Mouse (Mus musculus) embryonic facial prominence, embryonic 10.5 days (tissue): ENCODE measurements around the gene Leng8. TPM values are rescaled to one million over a fixed set of nuclear protein-coding genes. Genes with fewer than 3 reads are reported as not detected.

Source experiments
- DNase-seq: peaks from one replicate; pipeline ENCODE4 v3.0.0-alpha.2; 2017; ENCODE audit warnings: low spot score
- H3K27ac ChIP-seq: fragments of 300-500 bp; sonication (generic); replicated peaks from 2 replicates; pipeline ENCODE4 v1.5.1; 2016; ENCODE audit warnings: mild to moderate bottlenecking
- H3K27me3 ChIP-seq: fragments of 300-500 bp; sonication (generic); replicated peaks from 2 replicates; pipeline ENCODE4 v1.6.1; 2016; ENCODE audit warnings: low read depth, mild to moderate bottlenecking; ENCODE audit not compliant: poor library complexity, severe bottlenecking
- H3K36me3 ChIP-seq: fragments of 300-500 bp; sonication (generic); replicated peaks from 2 replicates; pipeline ENCODE4 v1.6.1; 2016; ENCODE audit warnings: mild to moderate bottlenecking, moderate library complexity
- H3K4me1 ChIP-seq: fragments of 300-500 bp; sonication (generic); 2 replicates; pipeline ENCODE4 v1.6.1; 2016
- H3K4me3 ChIP-seq: fragments of 300-500 bp; sonication (generic); 2 replicates; pipeline ENCODE4 v1.5.1; 2016; ENCODE audit warnings: mild to moderate bottlenecking, moderate library complexity
- H3K9me3 ChIP-seq: fragments of 300-500 bp; sonication (generic); 2 replicates; pipeline ENCODE4 v1.6.1; 2016; ENCODE audit warnings: mild to moderate bottlenecking
- WGBS: fragments of 180-500 bp; shearing (Covaris S2); methylation state at CpG from one replicate; pipeline ENCODE4 v1.1.7; 2016; 5-methylcytosine and 5-hydroxymethylcytosine counted together
- polyA plus RNA-seq: library from polyadenylated mRNA; unstranded; fragments of >200 nt; fragmentation: Nextera tagmentation; extraction: Ambion mirVana; gene quantifications from 2 replicates; pipeline ENCODE4 v1.2.1, GENCODE M21; 2016

Leng8 gene
- polyA plus RNA-seq, 1 experiment from 2014 or later: 68.2 TPM

DNA sequence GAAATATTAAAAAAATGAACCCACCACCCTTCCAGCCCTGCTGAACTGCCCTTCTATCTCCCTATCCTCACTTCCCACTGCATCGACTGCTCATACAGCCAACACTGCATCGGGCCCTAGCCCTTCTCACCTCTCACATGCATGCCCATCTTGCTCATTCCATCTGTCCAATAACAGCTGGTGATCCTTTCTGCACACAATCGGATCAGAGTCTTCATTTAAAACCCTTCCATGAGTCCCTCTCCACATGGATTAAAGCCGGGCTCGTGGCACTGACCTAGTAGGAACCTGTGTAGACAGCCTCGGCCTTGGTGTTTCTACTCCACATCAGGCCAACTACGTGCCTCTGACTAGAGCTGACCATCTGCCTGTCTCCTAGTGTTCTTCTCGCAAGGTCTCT, 4.9 kb upstream of the Leng8 start:
- H3K9me3 ChIP-seq: 0 out of 2 replicates have a peak, but pooled peaks cover under 1% of the 10 kb centered on the region
- H3K36me3 ChIP-seq: peaks cover 3% of the 10 kb centered on the region
- H3K27me3 ChIP-seq: no peaks in the 10 kb centered on the region
- WGBS: 88% methylated on average over 8 of the region's 8 CpGs
- no peak overlapping the region for H3K27ac ChIP-seq
- no peak for DNase-seq
- H3K4me3 ChIP-seq: no peak overlapping the region
- 0 out of 2 replicates have a peak, but pooled peaks cover 2% of the 10 kb centered on the region for H3K4me1 ChIP-seq

GRCm38 (mm10) chr7:4132581-4132980, 4.3 kb upstream of the Leng8 start:
- Histone ChIP-seq H3K27ac (no peak overlapping the region), H3K36me3 (peaks cover 3% of the 10 kb centered on the region), H3K4me3 (no peak overlapping the region), H3K9me3 (0 out of 2 replicates have a peak, but pooled peaks cover 3% of the 10 kb centered on the region), H3K27me3 (no peaks in the 10 kb centered on the region), H3K4me1 (peaks cover 2% of the 10 kb centered on the region; the same call in 1 of the 2 replicates)
- no peak for DNase-seq
- whole genome bisulfite sequencing: 93% methylated on average over 3 of the region's 3 CpGs

- Histone ChIP-seq H3K27me3 (no peaks in the 10 kb centered on the region), H3K27ac (no peak overlapping the region), H3K4me3 (no peak overlapping the region), H3K4me1 (peaks cover 7% of the 10 kb centered on the region), H3K9me3 (0 out of 2 replicates have a peak, but pooled peaks cover 3% of the 10 kb centered on the region), H3K36me3 (peaks cover 3% of the 10 kb centered on the region)
- 86% methylated on average over 7 of the region's 7 CpGs for WGBS
- no peak for DNase-seq
Measured at GRCm38 (mm10) chr7:4132998-4133397, 3.8 kb upstream of the Leng8 start.

- Histone ChIP-seq H3K27ac (no peak overlapping the region), H3K27me3 (no peaks in the 10 kb centered on the region), H3K4me1 (peaks cover 13% of the 10 kb centered on the region), H3K4me3 (no peak overlapping the region), H3K36me3 (peaks cover 21% of the 10 kb centered on the region), H3K9me3 (0 out of 2 replicates have a peak, but pooled peaks cover 3% of the 10 kb centered on the region)
- WGBS: 90% methylated on average over 5 of the region's 5 CpGs
- no peak for DNase-seq
Measured at GRCm38 (mm10) chr7:4134911-4135310, 1.9 kb upstream of the Leng8 start.

DNA sequence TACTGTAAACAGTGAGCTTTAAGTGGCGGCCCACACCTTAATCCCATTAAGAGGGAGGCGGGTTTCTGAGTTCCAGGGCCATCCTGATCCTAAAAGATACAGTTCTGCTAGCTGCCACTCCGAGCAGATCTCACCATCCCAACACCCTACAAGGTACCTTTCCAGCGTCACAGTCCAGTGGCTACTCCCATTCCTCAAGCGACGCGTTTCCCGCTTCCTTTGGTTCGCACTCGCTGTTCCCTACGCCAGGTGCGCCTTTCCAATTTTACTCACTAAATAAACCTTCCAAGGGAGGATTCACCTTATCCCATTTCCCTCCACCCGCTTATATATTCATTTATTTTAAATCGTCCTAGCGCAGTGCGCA, 452 bp upstream of the Leng8 start:
- Histone ChIP-seq H3K36me3 (peaks cover 35% of the 10 kb centered on the region), H3K4me3 (peak overlapping the region; percentile 86), H3K27ac (peak overlapping the region; percentile 95), H3K27me3 (no peaks in the 10 kb centered on the region), H3K9me3 (0 out of 2 replicates have a peak, but pooled peaks cover 3% of the 10 kb centered on the region), H3K4me1 (peaks cover 12% of the 10 kb centered on the region)
- WGBS: under 1% methylated on average over 16 of the region's 16 CpGs
- DNase-seq: no peak

GRCm38 (mm10) chr7:4137746-4138145, 907 bp downstream of the Leng8 start:
- H3K27ac ChIP-seq: peak overlapping the region; percentile 95
- WGBS: 54% methylated on average over 3 of the region's 3 CpGs
- no peak for DNase-seq
- H3K36me3 ChIP-seq: peaks cover 49% of the 10 kb centered on the region
- H3K4me1 ChIP-seq: peaks cover 11% of the 10 kb centered on the region
- peak overlapping the region; percentile 86 for H3K4me3 ChIP-seq
- no peaks in the 10 kb centered on the region for H3K27me3 ChIP-seq
- 0 out of 2 replicates have a peak, but pooled peaks cover 3% of the 10 kb centered on the region for H3K9me3 ChIP-seq

DNA sequence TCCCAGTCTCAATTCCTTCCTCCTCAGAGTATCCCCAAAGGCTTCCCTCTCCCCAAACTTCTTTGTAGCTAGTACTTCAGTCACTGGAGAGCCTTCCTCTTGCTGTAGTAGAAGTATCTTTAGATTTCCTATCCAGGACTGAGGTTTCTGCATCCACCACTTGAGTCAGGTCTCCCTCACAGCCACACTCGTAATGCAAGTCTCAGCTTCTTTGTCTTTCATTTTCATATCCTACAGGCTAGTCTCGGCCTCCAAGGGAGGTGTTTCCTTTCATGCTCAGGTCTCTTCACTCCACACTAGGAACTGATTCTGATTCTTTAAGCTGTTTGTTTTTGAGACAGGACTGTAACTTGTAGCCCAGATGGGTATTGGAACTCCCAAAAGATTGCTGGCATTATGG, 1.3 kb downstream of the Leng8 start:
- peak overlapping the region; percentile 86 for H3K4me3 ChIP-seq
- H3K4me1 ChIP-seq: peaks cover 11% of the 10 kb centered on the region
- H3K27ac ChIP-seq: no peak overlapping the region
- H3K9me3 ChIP-seq: 0 out of 2 replicates have a peak, but pooled peaks cover 3% of the 10 kb centered on the region
- H3K36me3 ChIP-seq: peaks cover 50% of the 10 kb centered on the region
- 87% methylated on average over 2 of the region's 2 CpGs for WGBS
- H3K27me3 ChIP-seq: no peaks in the 10 kb centered on the region
- DNase-seq: peak; percentile 2

DNA sequence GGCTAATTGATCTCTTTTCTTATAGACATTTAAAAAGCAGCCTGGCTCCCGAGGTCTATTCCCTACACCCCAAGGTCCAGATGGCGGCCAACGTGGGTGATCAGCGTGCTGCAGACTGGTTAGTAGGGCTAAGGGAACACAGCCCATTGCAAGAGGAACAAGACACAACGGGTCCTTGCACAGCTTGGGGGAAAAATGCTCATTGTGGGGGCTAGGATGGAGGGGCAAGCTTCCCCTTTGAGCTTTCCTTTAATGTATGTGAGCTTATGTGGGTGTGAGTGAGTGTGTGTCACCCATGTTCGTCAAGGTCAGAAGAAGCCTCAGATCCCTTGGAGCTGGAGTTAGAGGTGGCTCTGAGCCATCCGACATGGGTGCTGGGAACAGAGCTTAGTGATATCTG, 1.8 kb downstream of the Leng8 start:
- Histone ChIP-seq H3K4me1 (peaks cover 11% of the 10 kb centered on the region), H3K9me3 (0 out of 2 replicates have a peak, but pooled peaks cover 3% of the 10 kb centered on the region), H3K27ac (no peak overlapping the region), H3K4me3 (peak overlapping the region; percentile 86; the same call in 1 of the 2 replicates), H3K27me3 (no peaks in the 10 kb centered on the region), H3K36me3 (peaks cover 55% of the 10 kb centered on the region)
- peak; percentile 4 for DNase-seq
- 92% methylated on average over 7 of the region's 7 CpGs for WGBS

GRCm38 (mm10) chr7:4139391-4139790, 2.6 kb downstream of the Leng8 start:
- peaks cover 62% of the 10 kb centered on the region for H3K36me3 ChIP-seq
- peak; percentile 2 for DNase-seq

GRCm38 (mm10) chr7:4141648-4142325, 4.9 kb downstream of the Leng8 start:
- H3K27ac ChIP-seq: no peak overlapping the region
- peaks cover 86% of the 10 kb centered on the region for H3K36me3 ChIP-seq
- 91% methylated on average over 6 of the region's 6 CpGs for WGBS
- no peak overlapping the region for H3K4me3 ChIP-seq
- H3K4me1 ChIP-seq: peaks cover 11% of the 10 kb centered on the region
- H3K9me3 ChIP-seq: 0 out of 2 replicates have a peak, but pooled peaks cover 3% of the 10 kb centered on the region
- H3K27me3 ChIP-seq: no peaks in the 10 kb centered on the region
- DNase-seq: no peak

More at GRCm38 (mm10) chr7:4139391-4139790, 2.6 kb downstream of the Leng8 start:
- H3K9me3 ChIP-seq: 0 out of 2 replicates have a peak, but pooled peaks cover 3% of the 10 kb centered on the region
- no peaks in the 10 kb centered on the region for H3K27me3 ChIP-seq
- H3K27ac ChIP-seq: no peak overlapping the region
- H3K4me3 ChIP-seq: no peak overlapping the region
- 93% methylated on average over 5 of the region's 5 CpGs for WGBS
- peaks cover 11% of the 10 kb centered on the region for H3K4me1 ChIP-seq

DNA sequence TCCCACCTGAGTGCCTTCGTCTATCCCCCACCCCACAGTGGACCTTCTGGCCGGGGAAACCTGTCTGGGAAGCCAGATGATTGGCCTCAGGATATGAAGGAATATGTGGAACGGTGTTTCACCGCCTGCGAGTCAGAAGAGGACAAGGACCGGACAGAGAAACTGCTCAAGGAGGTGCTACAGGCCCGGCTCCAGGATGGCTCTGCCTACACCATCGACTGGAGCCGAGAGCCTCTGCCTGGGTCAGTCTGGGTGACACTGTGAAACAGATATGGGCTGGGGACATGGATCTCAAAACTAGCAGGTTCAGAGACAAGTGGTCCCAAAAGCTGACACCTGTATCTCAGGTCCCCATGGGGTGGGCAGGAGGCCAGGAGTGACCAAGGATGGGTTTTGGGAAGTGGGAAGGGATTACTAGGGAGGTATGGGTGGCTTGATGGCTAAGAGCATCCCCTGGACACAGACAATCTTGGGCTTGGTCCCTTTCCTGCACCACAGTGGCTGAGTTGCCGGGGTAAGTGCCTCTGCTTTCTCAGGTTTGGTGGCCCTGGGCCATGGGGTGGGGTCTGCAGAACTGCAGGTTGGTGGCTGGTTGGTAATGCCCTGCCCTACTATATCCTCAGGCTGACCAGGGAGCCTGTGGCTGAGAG, 6.1 kb downstream of the Leng8 start:
- DNase-seq: no peak
- H3K27me3 ChIP-seq: no peaks in the 10 kb centered on the region
- no peaks in the 10 kb centered on the region for H3K9me3 ChIP-seq
- H3K4me3 ChIP-seq: no peak overlapping the region
- peaks cover 7% of the 10 kb centered on the region for H3K4me1 ChIP-seq
- no peak overlapping the region for H3K27ac ChIP-seq
- 96% methylated on average over 10 of the region's 10 CpGs for WGBS
- H3K36me3 ChIP-seq: peaks cover 97% of the 10 kb centered on the region

DNA sequence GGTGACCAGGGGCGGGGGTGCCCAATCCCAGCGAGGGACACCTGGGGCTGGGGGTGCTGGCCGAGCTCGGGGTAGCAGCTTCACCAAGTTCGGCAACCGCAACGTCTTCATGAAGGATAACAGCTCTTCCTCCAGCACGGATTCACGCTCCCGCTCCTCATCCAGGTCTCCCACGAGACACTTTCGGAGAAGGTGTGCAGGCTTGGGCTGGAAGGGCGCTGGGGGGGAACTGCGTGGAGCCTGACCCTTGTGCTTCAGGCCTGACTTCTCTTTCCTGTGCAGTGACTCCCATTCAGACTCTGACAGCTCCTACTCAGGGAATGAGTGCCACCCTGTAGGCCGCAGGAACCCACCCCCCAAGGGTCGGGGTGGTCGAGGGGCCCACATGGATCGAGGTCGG, 6.7 kb downstream of the Leng8 start:
- WGBS: 96% methylated on average over 19 of the region's 19 CpGs
- H3K4me3 ChIP-seq: no peak overlapping the region
- no peaks in the 10 kb centered on the region for H3K27me3 ChIP-seq
- no peaks in the 10 kb centered on the region for H3K9me3 ChIP-seq
- H3K36me3 ChIP-seq: peaks cover 100% of the 10 kb centered on the region
- DNase-seq: no peak
- H3K4me1 ChIP-seq: peaks cover 8% of the 10 kb centered on the region
- H3K27ac ChIP-seq: no peak overlapping the region

GRCm38 (mm10) chr7:4144046-4144445, 7.2 kb downstream of the Leng8 start:
- Histone ChIP-seq H3K27me3 (no peaks in the 10 kb centered on the region), H3K9me3 (no peaks in the 10 kb centered on the region), H3K4me3 (no peak overlapping the region), H3K36me3 (peaks cover 95% of the 10 kb centered on the region), H3K4me1 (peaks cover 11% of the 10 kb centered on the region), H3K27ac (no peak overlapping the region)
- WGBS: 95% methylated on average over 13 of the region's 13 CpGs
- DNase-seq: peak; percentile 4
